Mouse (Mus musculus) left cerebral cortex, postnatal 25 days (tissue): ENCODE data around the gene Gm3233. TPM values are rescaled to one million over a fixed set of nuclear protein-coding genes. Genes with fewer than 3 reads are reported as not detected.
"Not testable (repeated sequence)": the region's sequence is repeated elsewhere in the genome, so short reads cannot be mapped to it uniquely, and the experiment has no call there.

Experiments
- DNase-seq, 2 experiments: peaks; one replicate each; pipeline ENCODE4 v3.0.0; 2022; ENCODE audit warnings: low spot score in 2 of 2, mixed read lengths in 1 of 2
- intact Hi-C: fragments of 180-260 bp; cut with DNase I; formaldehyde crosslinking; loops from one replicate; pipeline ENCODE4 v1.15.1; 2025
- total RNA-seq, 2 experiments: library from RNA; stranded (reverse); gene quantifications; 2 replicates each; pipeline ENCODE4 v1.2.3; 2021

Gm3233 gene
- not detected for total RNA-seq

GRCm38 (mm10) chr10:77759582-77759981 is at the start of gene Gm3233:
TSS of gene Gm3233 (minus strand) at chr10:77759682.
- intact Hi-C loops, DNase-seq: not testable (repeated sequence)

GRCm38 (mm10) chr10:77804095-77804494 is 44.6 kb upstream of the Gm3233 start:
- no peak for DNase-seq
- intact Hi-C loops, result no loop called here

- intact Hi-C loops, result no loop called here
- DNase-seq, result no peak
Observed at GRCm38 (mm10) chr10:77798921-77799508, 39.5 kb upstream of the Gm3233 start, which contains the start of gene Gm19668. TSS of gene Gm19668 (minus strand) at chr10:77799133.

GRCm38 (mm10) chr10:77798164-77798920 is 38.9 kb upstream of the Gm3233 start:
- DNase-seq, intact Hi-C loops: not testable (repeated sequence)

- intact Hi-C loops, result no loop called here
Observed at GRCm38 (mm10) chr10:77797677-77798076, 38.2 kb upstream of the Gm3233 start.

GRCm38 (mm10) chr10:77794976-77795375 is 35.5 kb upstream of the Gm3233 start, which contains the start of gene Gm9639:
TSS of gene Gm9639 (minus strand) at chr10:77795076.
- no peak for DNase-seq

More at GRCm38 (mm10) chr10:77797677-77798076, 38.2 kb upstream of the Gm3233 start:
- no peak for DNase-seq

GRCm38 (mm10) chr10:77788621-77789020 is 29.1 kb upstream of the Gm3233 start:
- intact Hi-C loops, result no loop called here
- no peak for DNase-seq

More at GRCm38 (mm10) chr10:77794976-77795375, 35.5 kb upstream of the Gm3233 start, which contains the start of gene Gm9639:
- intact Hi-C loops, result no loop called here

- intact Hi-C loops, result not testable (repeated sequence)
- peak in 1 of 2 experiments; percentile 46 for DNase-seq
Observed at GRCm38 (mm10) chr10:77787876-77788275, 28.4 kb upstream of the Gm3233 start, which contains the start of gene Gm7137. TSS of gene Gm7137 (minus strand) at chr10:77788200.

GRCm38 (mm10) chr10:77783396-77783795 is 23.9 kb upstream of the Gm3233 start:
- intact Hi-C loops, DNase-seq: not testable (repeated sequence)

- intact Hi-C loops, DNase-seq: not testable (repeated sequence)
Observed at GRCm38 (mm10) chr10:77782442-77782841, 23.0 kb upstream of the Gm3233 start, which contains the start of gene Gm3250. TSS of gene Gm3250 (minus strand) at chr10:77782542.

GRCm38 (mm10) chr10:77776844-77777243 is 17.4 kb upstream of the Gm3233 start, which contains the start of gene Gm7138:
TSS of gene Gm7138 (minus strand) at chr10:77776944.
- intact Hi-C loops, DNase-seq: not testable (repeated sequence)

GRCm38 (mm10) chr10:77772142-77772541 is 12.7 kb upstream of the Gm3233 start:
- intact Hi-C loops, result not testable (repeated sequence)

GRCm38 (mm10) chr10:77771225-77771624 is 11.7 kb upstream of the Gm3233 start, which contains the start of gene Gm3238:
TSS of gene Gm3238 (minus strand) at chr10:77771325.
- intact Hi-C loops, DNase-seq: not testable (repeated sequence)

More at GRCm38 (mm10) chr10:77772142-77772541, 12.7 kb upstream of the Gm3233 start:
- DNase-seq, result not testable (repeated sequence)

GRCm38 (mm10) chr10:77769727-77770126 is 10.2 kb upstream of the Gm3233 start:
- intact Hi-C loops, result no loop called here
- no peak for DNase-seq

GRCm38 (mm10) chr10:77753448-77753847 is 6.0 kb downstream of the Gm3233 start:
- no peak for DNase-seq
- intact Hi-C loops, result no loop called here

GRCm38 (mm10) chr10:77752312-77752711 is 7.2 kb downstream of the Gm3233 start:
- intact Hi-C loops, DNase-seq: not testable (repeated sequence)

GRCm38 (mm10) chr10:77751254-77751653 is 8.2 kb downstream of the Gm3233 start, which contains the start of gene Gm9736:
TSS of gene Gm9736 (minus strand) at chr10:77751354.
- intact Hi-C loops, DNase-seq: not testable (repeated sequence)

- not testable (repeated sequence) for DNase-seq
Observed at GRCm38 (mm10) chr10:77750686-77751085, 8.8 kb downstream of the Gm3233 start.

GRCm38 (mm10) chr10:77741924-77742688 is 17.4 kb downstream of the Gm3233 start, which contains the start of gene Gm18596:
TSS of gene Gm18596 (minus strand) at chr10:77742638.
- DNase-seq, intact Hi-C loops: not testable (repeated sequence)

More at GRCm38 (mm10) chr10:77750686-77751085, 8.8 kb downstream of the Gm3233 start:
- intact Hi-C loops, result not testable (repeated sequence)
